Mouse (Mus musculus): ENCODE data around the gene Dab1. TPM values are rescaled to one million over a fixed set of nuclear protein-coding genes. Genes with fewer than 3 reads are reported as not detected.

The Dab1 gene
- polyA plus RNA-seq, 1 experiment from 2014 or later = 1.2 TPM

- ATAC-seq (ENCODE audit: insufficient read depth) = no peak
- Histone ChIP-seq H3K4me1 (replicated peaks) (no peaks in the 10 kb centered on the region), H3K9me3 (replicated peaks) (no peaks in the 10 kb centered on the region), H3K4me2 (no peak overlapping the region), H3K27ac (replicated peaks) (no peak overlapping the region), H3K9ac (no peak overlapping the region), H3K4me3 (replicated peaks) (no peak overlapping the region), H3K27me3 (no peaks in the 10 kb centered on the region), H3K36me3 (replicated peaks) (no peaks in the 10 kb centered on the region)
- 72% methylated on average over 7 of the region's 7 CpGs for WGBS (ENCODE audit: insufficient replicate concordance)
These were observed 812.2 kb downstream of the Dab1 start for GRCm38 (mm10) chr4:104431231-104431855.

GRCm38 (mm10) chr4:104432150-104432549, 813.0 kb downstream of the Dab1 start:
- ATAC-seq (ENCODE audit: insufficient read depth) = no peak
- H3K4me2 ChIP-seq = no peak overlapping the region
- H3K36me3 ChIP-seq (replicated peaks) = no peaks in the 10 kb centered on the region
- H3K27me3 ChIP-seq = no peaks in the 10 kb centered on the region
- 68% methylated on average over 11 of the region's 11 CpGs for WGBS (ENCODE audit: insufficient replicate concordance)
- H3K9me3 ChIP-seq (replicated peaks) = no peaks in the 10 kb centered on the region
- H3K27ac ChIP-seq (replicated peaks) = no peak overlapping the region
- H3K4me3 ChIP-seq (replicated peaks) = no peak overlapping the region
- no peaks in the 10 kb centered on the region for H3K4me1 ChIP-seq (replicated peaks)
- H3K9ac ChIP-seq = no peak overlapping the region

GRCm38 (mm10) chr4:104435736-104436135, 816.6 kb downstream of the Dab1 start:
- Histone ChIP-seq H3K9ac (no peak overlapping the region), H3K4me1 (replicated peaks) (no peaks in the 10 kb centered on the region), H3K27ac (replicated peaks) (no peak overlapping the region), H3K27me3 (no peaks in the 10 kb centered on the region), H3K4me3 (replicated peaks) (no peak overlapping the region), H3K9me3 (replicated peaks) (no peaks in the 10 kb centered on the region), H3K4me2 (no peak overlapping the region), H3K36me3 (replicated peaks) (no peaks in the 10 kb centered on the region)
- no peak for ATAC-seq (ENCODE audit: insufficient read depth)
- WGBS (ENCODE audit: insufficient replicate concordance) = 64% methylated on average over 5 of the region's 5 CpGs

- H3K9me3 ChIP-seq (replicated peaks) = no peaks in the 10 kb centered on the region
- 64% methylated on average over 4 of the region's 4 CpGs for WGBS (ENCODE audit: insufficient replicate concordance)
- no peak overlapping the region for H3K4me2 ChIP-seq
- H3K27ac ChIP-seq (replicated peaks) = no peak overlapping the region
- H3K27me3 ChIP-seq = no peaks in the 10 kb centered on the region
- no peak for ATAC-seq (ENCODE audit: insufficient read depth)
- H3K9ac ChIP-seq = no peak overlapping the region
- no peaks in the 10 kb centered on the region for H3K4me1 ChIP-seq (replicated peaks)
- no peak overlapping the region for H3K4me3 ChIP-seq (replicated peaks)
- no peaks in the 10 kb centered on the region for H3K36me3 ChIP-seq (replicated peaks)
These were observed 817.3 kb downstream of the Dab1 start for GRCm38 (mm10) chr4:104436411-104436810.

GRCm38 (mm10) chr4:104438730-104439129, 819.6 kb downstream of the Dab1 start:
- 55% methylated on average over 4 of the region's 4 CpGs for WGBS (ENCODE audit: insufficient replicate concordance)
- Histone ChIP-seq H3K4me1 (replicated peaks) (no peaks in the 10 kb centered on the region), H3K9ac (no peak overlapping the region), H3K27ac (replicated peaks) (no peak overlapping the region), H3K4me2 (no peak overlapping the region), H3K4me3 (replicated peaks) (no peak overlapping the region), H3K9me3 (replicated peaks) (no peaks in the 10 kb centered on the region), H3K27me3 (no peaks in the 10 kb centered on the region), H3K36me3 (replicated peaks) (no peaks in the 10 kb centered on the region)
- no peak for ATAC-seq (ENCODE audit: insufficient read depth)

GRCm38 (mm10) chr4:104439641-104440040, 820.5 kb downstream of the Dab1 start:
- WGBS (ENCODE audit: insufficient replicate concordance) = 59% methylated on average over 3 of the region's 3 CpGs
- no peak overlapping the region for H3K4me3 ChIP-seq (replicated peaks)
- no peak overlapping the region for H3K4me2 ChIP-seq
- H3K9ac ChIP-seq = no peak overlapping the region
- H3K27me3 ChIP-seq = no peaks in the 10 kb centered on the region
- H3K27ac ChIP-seq (replicated peaks) = no peak overlapping the region
- H3K9me3 ChIP-seq (replicated peaks) = no peaks in the 10 kb centered on the region
- no peak for ATAC-seq (ENCODE audit: insufficient read depth)
- no peaks in the 10 kb centered on the region for H3K36me3 ChIP-seq (replicated peaks)
- no peaks in the 10 kb centered on the region for H3K4me1 ChIP-seq (replicated peaks)

- H3K4me2 ChIP-seq = no peak overlapping the region
- H3K4me3 ChIP-seq (replicated peaks) = no peak overlapping the region
- no peak for ATAC-seq (ENCODE audit: insufficient read depth)
- H3K27me3 ChIP-seq = no peaks in the 10 kb centered on the region
- H3K27ac ChIP-seq (replicated peaks) = no peak overlapping the region
- no peaks in the 10 kb centered on the region for H3K4me1 ChIP-seq (replicated peaks)
- no peaks in the 10 kb centered on the region for H3K9me3 ChIP-seq (replicated peaks)
- no peaks in the 10 kb centered on the region for H3K36me3 ChIP-seq (replicated peaks)
- no peak overlapping the region for H3K9ac ChIP-seq
- 57% methylated on average over 10 of the region's 10 CpGs for WGBS (ENCODE audit: insufficient replicate concordance)
These were observed 824.0 kb downstream of the Dab1 start for GRCm38 (mm10) chr4:104442925-104443747.

GRCm38 (mm10) chr4:104443775-104444174, 824.6 kb downstream of the Dab1 start:
- H3K4me3 ChIP-seq (replicated peaks) = no peak overlapping the region
- H3K4me2 ChIP-seq = no peak overlapping the region
- H3K27ac ChIP-seq (replicated peaks) = no peak overlapping the region
- no peak for ATAC-seq (ENCODE audit: insufficient read depth)
- 28% methylated on average over 8 of the region's 8 CpGs for WGBS (ENCODE audit: insufficient replicate concordance)
- H3K27me3 ChIP-seq = no peaks in the 10 kb centered on the region
- H3K4me1 ChIP-seq (replicated peaks) = no peaks in the 10 kb centered on the region
- no peaks in the 10 kb centered on the region for H3K9me3 ChIP-seq (replicated peaks)
- no peaks in the 10 kb centered on the region for H3K36me3 ChIP-seq (replicated peaks)
- no peak overlapping the region for H3K9ac ChIP-seq

- Histone ChIP-seq H3K9ac (no peak overlapping the region), H3K27ac (replicated peaks) (no peak overlapping the region), H3K27me3 (no peaks in the 10 kb centered on the region), H3K4me3 (replicated peaks) (no peak overlapping the region), H3K4me1 (replicated peaks) (no peaks in the 10 kb centered on the region), H3K9me3 (replicated peaks) (no peaks in the 10 kb centered on the region), H3K36me3 (replicated peaks) (no peaks in the 10 kb centered on the region), H3K4me2 (no peak overlapping the region)
- WGBS (ENCODE audit: insufficient replicate concordance) = 63% methylated on average over 2 of the region's 2 CpGs
- ATAC-seq (ENCODE audit: insufficient read depth) = no peak
These were observed 825.8 kb downstream of the Dab1 start for GRCm38 (mm10) chr4:104444985-104445384.

GRCm38 (mm10) chr4:104448199-104448598, 829.0 kb downstream of the Dab1 start:
- no peaks in the 10 kb centered on the region for H3K4me1 ChIP-seq (replicated peaks)
- ATAC-seq (ENCODE audit: insufficient read depth) = no peak
- no peaks in the 10 kb centered on the region for H3K27me3 ChIP-seq
- no peak overlapping the region for H3K4me2 ChIP-seq
- no peaks in the 10 kb centered on the region for H3K36me3 ChIP-seq (replicated peaks)
- no peak overlapping the region for H3K4me3 ChIP-seq (replicated peaks)
- 76% methylated on average over 1 of the region's 1 CpGs for WGBS (ENCODE audit: insufficient replicate concordance)
- H3K9me3 ChIP-seq (replicated peaks) = no peaks in the 10 kb centered on the region
- no peak overlapping the region for H3K9ac ChIP-seq
- H3K27ac ChIP-seq (replicated peaks) = no peak overlapping the region

- WGBS (ENCODE audit: insufficient replicate concordance) = 58% methylated on average over 9 of the region's 9 CpGs
- H3K4me2 ChIP-seq = no peak overlapping the region
- H3K9ac ChIP-seq = no peak overlapping the region
- H3K4me3 ChIP-seq (replicated peaks) = no peak overlapping the region
- H3K36me3 ChIP-seq (replicated peaks) = no peaks in the 10 kb centered on the region
- no peaks in the 10 kb centered on the region for H3K4me1 ChIP-seq (replicated peaks)
- H3K27ac ChIP-seq (replicated peaks) = no peak overlapping the region
- ATAC-seq (ENCODE audit: insufficient read depth) = no peak
- no peaks in the 10 kb centered on the region for H3K9me3 ChIP-seq (replicated peaks)
- no peaks in the 10 kb centered on the region for H3K27me3 ChIP-seq
These were observed 831.5 kb downstream of the Dab1 start for GRCm38 (mm10) chr4:104450645-104451044.
